ENCODE assay signal across 8 mouse cellular contexts in genomic region chr6:42354076-42355019, GRCm38 (mm10). TPM values are rescaled to one million over a fixed set of nuclear protein-coding genes. Genes with fewer than 3 reads are reported as not detected.
DNase-seq lines count a peak whose midpoint lies in the region; ATAC-seq and TF ChIP-seq lines count a peak whose summit lies in the region.

No protein-coding gene starts in this region.

- TF ChIP-seq CTCF in gastrocnemius, adult 2 months (IDR thresholded peaks at IDR 0.05): no peak

- peak overlapping the region; percentile 90 for H3K4me3 ChIP-seq in gastrocnemius, adult 2 months

- intact Hi-C loops in gastrocnemius, adult 2 months (cut with DNase I): no loop called here
- intact Hi-C loops in heart, postnatal 36 days (cut with DNase I): loop anchor here (5.0 kb wide), 1 partner anchor 193 kb away; the partner anchor contains the start of gene Olfr455

- DNase-seq in gastrocnemius, adult 2 months: no peak
- DNase-seq in gastrocnemius, postnatal 10 days: no peak
- peak; percentile 18 to 31 for DNase-seq in spleen, postnatal 36 days (ENCODE audit: low spot score in 2 of 2)
- no peak for DNase-seq in spleen, adult 18-20 months
- peak; percentile 58 to 62 for DNase-seq in heart, postnatal 36 days
- DNase-seq in thymus, postnatal 4 days: no peak
- DNase-seq in testis, postnatal 14 days (ENCODE audit: low spot score): no peak

- H3K27ac ChIP-seq in gastrocnemius, adult 2 months: peak overlapping the region; percentile 50

- peak; percentile 17 for ATAC-seq in megakaryocyte, adult 5-6 weeks (ENCODE audit: poor library complexity, severe bottlenecking)

RNA-seq across cellular contexts. Expression of gene Zyx, which starts 4.9 kb away (rescaled TPM):
- total RNA-seq in gastrocnemius, adult 2 months (2021): 10 to 100 TPM; 19.7 to 24.7 TPM
- 10 to 100 TPM; 49.8 to 58.8 TPM for total RNA-seq in gastrocnemius, postnatal 10 days (2021)
- 10 to 100 TPM; 57.9 to 62.6 TPM for total RNA-seq in heart, postnatal 36 days (2021)
- total RNA-seq in megakaryocyte, adult 5-6 weeks (2015): 411 and 420 TPM in 2 replicates
- 117 and 131 TPM in 2 replicates for total RNA-seq in megakaryocyte, adult 5-6 weeks (2017)

RNA-seq across cellular contexts. Expression of gene Epha1, which starts 18.7 kb away (rescaled TPM):
- total RNA-seq in gastrocnemius, adult 2 months (2021): under 1 TPM in 1 of 2 experiments, not detected in 1; 0.10 TPM
- under 1 TPM; 0.35 to 0.36 TPM for total RNA-seq in gastrocnemius, postnatal 10 days (2021)
- total RNA-seq in heart, postnatal 36 days (2021): under 1 TPM; 0.16 to 0.33 TPM
- total RNA-seq in megakaryocyte, adult 5-6 weeks (2015): not detected in 2 replicates
- not detected in 2 replicates for total RNA-seq in megakaryocyte, adult 5-6 weeks (2017)

RNA-seq across cellular contexts. Expression of gene Fam131b, which starts 29.9 kb away (rescaled TPM):
- total RNA-seq in gastrocnemius, adult 2 months (2021): under 1 TPM; 0.33 to 0.45 TPM
- total RNA-seq in gastrocnemius, postnatal 10 days (2021): 1 to 10 TPM in 1 of 2 experiments, under 1 TPM in 1; 0.85 to 1.2 TPM
- total RNA-seq in heart, postnatal 36 days (2021): under 1 TPM; 0.54 to 0.89 TPM
- total RNA-seq in megakaryocyte, adult 5-6 weeks (2015): not detected in 2 replicates
- not detected in 2 replicates for total RNA-seq in megakaryocyte, adult 5-6 weeks (2017)

RNA-seq across cellular contexts. Expression of gene Tas2r143, which starts 45.7 kb away (rescaled TPM):
- not detected for total RNA-seq in gastrocnemius, adult 2 months (2021)
- total RNA-seq in gastrocnemius, postnatal 10 days (2021): not detected
- total RNA-seq in heart, postnatal 36 days (2021): not detected
- 0.39 and 1.6 TPM in 2 replicates for total RNA-seq in megakaryocyte, adult 5-6 weeks (2015)
- 1.5 TPM in 1 of 2 replicates, not detected in the other for total RNA-seq in megakaryocyte, adult 5-6 weeks (2017)

RNA-seq across cellular contexts. Expression of gene Tas2r135, which starts 50.9 kb away (rescaled TPM):
- total RNA-seq in gastrocnemius, adult 2 months (2021): not detected
- total RNA-seq in gastrocnemius, postnatal 10 days (2021): not detected
- under 1 TPM in 1 of 2 experiments, not detected in 1; 0.24 TPM for total RNA-seq in heart, postnatal 36 days (2021)
- 0.25 and 0.59 TPM in 2 replicates for total RNA-seq in megakaryocyte, adult 5-6 weeks (2015)
- total RNA-seq in megakaryocyte, adult 5-6 weeks (2017): not detected in 2 replicates

Comparison
In these comparisons a context has a peak if more than half of its experiments do, and no peak if none do; other contexts are left out.
1. DNase-seq: peak in spleen, postnatal 36 days (2 of 2) and heart, postnatal 36 days (2 of 2); none in gastrocnemius, adult 2 months (single experiment), gastrocnemius, postnatal 10 days (single experiment), spleen, adult 18-20 months (0 of 2), thymus, postnatal 4 days (single experiment) and testis, postnatal 14 days (single experiment).